In genomic region chr3:69045750-69046149, GRCm38 (mm10) we compare ENCODE assay signal across 7 mouse cellular contexts. TPM values are rescaled to one million over a fixed set of nuclear protein-coding genes. Genes with fewer than 3 reads are reported as not detected.
DNase-seq lines count a peak whose midpoint lies in the region; ATAC-seq and TF ChIP-seq lines count a peak whose summit lies in the region.

No protein-coding gene starts in this region.

- peak overlapping the region; percentile 97; the same call in 1 of the 2 replicates for H3K9ac ChIP-seq in ES-E14 (ENCODE audit: insufficient read depth, low read depth, low read length, poor library complexity, severe bottlenecking)
- H3K9ac ChIP-seq in forebrain, embryonic 16.5 days (replicated peaks; ENCODE audit: low read depth, low read length): no peak overlapping the region; the same call in 1 of the 2 replicates
- peak overlapping the region; percentile 98 for H3K9ac ChIP-seq in liver, embryonic 13.5 days

- ATAC-seq in forebrain, embryonic 16.5 days: no peak
- ATAC-seq in liver, embryonic 13.5 days (ENCODE audit: low read depth): no peak
- ATAC-seq in granulocyte monocyte progenitor cell, adult 5-6 weeks (replicated peaks; ENCODE audit: poor library complexity, severe bottlenecking): no peak

- no peak overlapping the region for H3K27ac ChIP-seq in ES-E14 (ENCODE audit: insufficient read depth, low read depth, low read length, poor library complexity, severe bottlenecking)
- H3K27ac ChIP-seq in forebrain, embryonic 16.5 days (ENCODE audit: low read length): no peak overlapping the region
- peak overlapping the region; percentile 97 for H3K27ac ChIP-seq in liver, embryonic 13.5 days

- in situ Hi-C loops in ES-E14 (cut with MboI; ENCODE audit: low sequenced_read_pairs in 2 of 2, unreplicated experiment in 2 of 2): loop anchor here in 1 of 2 experiments (25.0 kb wide), 1 partner anchor 692 kb away; no protein-coding TSS in a partner anchor

- peaks cover 10% of the 10 kb centered on the region for H3K36me3 ChIP-seq in ES-E14 (ENCODE audit: control insufficient read depth, insufficient read depth, low read length, poor library complexity, severe bottlenecking)
- H3K36me3 ChIP-seq in forebrain, embryonic 16.5 days (ENCODE audit: control insufficient read depth, insufficient read depth): no peaks in the 10 kb centered on the region
- H3K36me3 ChIP-seq in liver, embryonic 13.5 days: peaks cover 19% of the 10 kb centered on the region

- H3K4me1 ChIP-seq in ES-E14 (ENCODE audit: control insufficient read depth in 2 of 2, insufficient read depth in 2 of 2, low read length in 2 of 2, poor library complexity in 1 of 2): peaks cover 4 to 7% of the 10 kb centered on the region in 2 experiments; a peak in 2 of 4 replicates
- peaks cover 16% of the 10 kb centered on the region for H3K4me1 ChIP-seq in forebrain, embryonic 16.5 days (replicated peaks; ENCODE audit: control insufficient read depth, insufficient read depth, low read length)
- H3K4me1 ChIP-seq in liver, embryonic 13.5 days (replicated peaks): peaks cover 44% of the 10 kb centered on the region

- H3K4me2 ChIP-seq in forebrain, embryonic 16.5 days (ENCODE audit: low read length): peak overlapping the region; percentile 95
- H3K4me2 ChIP-seq in liver, embryonic 13.5 days: peak overlapping the region; percentile 77

- H3K27me3 ChIP-seq in forebrain, embryonic 16.5 days (replicated peaks; ENCODE audit: control insufficient read depth, insufficient read depth, low read length): no peaks in the 10 kb centered on the region
- H3K27me3 ChIP-seq in liver, embryonic 13.5 days: no peaks in the 10 kb centered on the region

- DNase-seq in 3T3-L1 (ENCODE audit: low read depth, low spot score) (peak; percentile 57), ES-E14 (ENCODE audit: low read depth, low spot score) (no peak)
- DNase-seq in liver, embryonic 13.5 days: peak; percentile 18
- DNase-seq in adrenal gland, adult 2 months: no peak
- DNase-seq in cerebellum, postnatal 25 days: no peak

- WGBS in forebrain, embryonic 16.5 days: 23% methylated on average over 13 of the region's 13 CpGs
- WGBS in liver, embryonic 13.5 days (ENCODE audit: insufficient replicate concordance): 24% methylated on average over 13 of the region's 13 CpGs

- no peaks in the 10 kb centered on the region for H3K9me3 ChIP-seq in ES-E14 (ENCODE audit: control insufficient read depth, insufficient read depth, low read depth, low read length)
- no peaks in the 10 kb centered on the region for H3K9me3 ChIP-seq in forebrain, embryonic 16.5 days (ENCODE audit: control insufficient read depth, low read length)
- H3K9me3 ChIP-seq in liver, embryonic 13.5 days (replicated peaks): no peaks in the 10 kb centered on the region

- H3K4me3 ChIP-seq in ES-E14 (ENCODE audit: insufficient read depth in 1 of 2, low read depth in 1 of 2, low read length in 2 of 2, poor library complexity in 1 of 2, severe bottlenecking in 1 of 2): peak overlapping the region; percentile 76 to 82
- peak overlapping the region; percentile 96 for H3K4me3 ChIP-seq in forebrain, embryonic 16.5 days (replicated peaks; ENCODE audit: low read length)
- H3K4me3 ChIP-seq in liver, embryonic 13.5 days (replicated peaks): peak overlapping the region; percentile 93

TF ChIP-seq in ES-E14, 5 proteins besides CTCF, POLR2A, EP300 and RAD21:
- no peak for TF ChIP-seq ZNF384 (IDR thresholded peaks at IDR 0.05; ENCODE audit: low read depth, low read length)
- no peak for TF ChIP-seq ZC3H11A (IDR thresholded peaks at IDR 0.05; ENCODE audit: borderline replicate concordance, low read depth, low read length)
- no peak for TF ChIP-seq HCFC1 (IDR thresholded peaks at IDR 0.05; ENCODE audit: borderline replicate concordance, insufficient read depth, low read length)
- TF ChIP-seq MAFK (IDR thresholded peaks at IDR 0.05; ENCODE audit: insufficient read depth, low read depth, low read length): no peak
- no peak for TF ChIP-seq CHD2 (IDR thresholded peaks at IDR 0.05; ENCODE audit: low read depth, low read length)

RNA-seq across cellular contexts. Expression of gene Trim59, which starts 1.2 kb away (rescaled TPM):
- 52.1 and 59.7 TPM in 2 replicates for total RNA-seq in ES-E14 (2012; rRNA removed)
- polyA plus RNA-seq in forebrain, embryonic 16.5 days (2015; fragmentation: Nextera tagmentation; extraction: Ambion mirVana): 72.8 and 89.6 TPM in 2 replicates
- polyA plus RNA-seq in liver, embryonic 13.5 days (2015; fragmentation: Nextera tagmentation; extraction: Ambion mirVana): 135 and 164 TPM in 2 replicates
- total RNA-seq in adrenal gland, adult 2 months (2021): 1 to 10 TPM; 5.4 to 6.7 TPM
- polyA plus RNA-seq in adrenal gland, adult 2 months (2012; rRNA removed): 0.78 and 0.97 TPM in 2 replicates
- 28.7 and 33.7 TPM in 2 replicates for total RNA-seq in granulocyte monocyte progenitor cell, adult 5-6 weeks (2014; fragmentation: Nextera tagmentation)
- total RNA-seq in granulocyte monocyte progenitor cell, adult 5-6 weeks (2017): 20.2 and 23.8 TPM in 2 replicates

RNA-seq across cellular contexts. Expression of gene Smc4, which starts 41.2 kb away (rescaled TPM):
- 63.7 and 91.4 TPM in 2 replicates for total RNA-seq in ES-E14 (2012; rRNA removed)
- polyA plus RNA-seq in forebrain, embryonic 16.5 days (2015; fragmentation: Nextera tagmentation; extraction: Ambion mirVana): 73.0 and 85.9 TPM in 2 replicates
- 166 and 219 TPM in 2 replicates for polyA plus RNA-seq in liver, embryonic 13.5 days (2015; fragmentation: Nextera tagmentation; extraction: Ambion mirVana)
- total RNA-seq in adrenal gland, adult 2 months (2021): 10 to 100 TPM; 26.1 to 26.9 TPM
- 5.7 and 6.2 TPM in 2 replicates for polyA plus RNA-seq in adrenal gland, adult 2 months (2012; rRNA removed)
- 115 and 179 TPM in 2 replicates for total RNA-seq in granulocyte monocyte progenitor cell, adult 5-6 weeks (2014; fragmentation: Nextera tagmentation)
- 624 and 700 TPM in 2 replicates for total RNA-seq in granulocyte monocyte progenitor cell, adult 5-6 weeks (2017)

RNA-seq across cellular contexts. Expression of gene Ift80, which starts 41.4 kb away (rescaled TPM):
- total RNA-seq in ES-E14 (2012; rRNA removed): 9.9 and 16.5 TPM in 2 replicates
- 9.6 and 13.2 TPM in 2 replicates for polyA plus RNA-seq in forebrain, embryonic 16.5 days (2015; fragmentation: Nextera tagmentation; extraction: Ambion mirVana)
- polyA plus RNA-seq in liver, embryonic 13.5 days (2015; fragmentation: Nextera tagmentation; extraction: Ambion mirVana): 5.9 and 7.1 TPM in 2 replicates
- total RNA-seq in adrenal gland, adult 2 months (2021): 10 to 100 TPM; 21.1 to 31.4 TPM
- 0.64 and 0.88 TPM in 2 replicates for polyA plus RNA-seq in adrenal gland, adult 2 months (2012; rRNA removed)
- 11.9 and 16.4 TPM in 2 replicates for total RNA-seq in granulocyte monocyte progenitor cell, adult 5-6 weeks (2014; fragmentation: Nextera tagmentation)
- total RNA-seq in granulocyte monocyte progenitor cell, adult 5-6 weeks (2017): 20.2 and 27.6 TPM in 2 replicates

Comparison
In these comparisons a context has a peak if more than half of its experiments do, and no peak if none do; other contexts are left out.
1. DNase-seq: peak in 3T3-L1 (single experiment) and liver, embryonic 13.5 days (single experiment); none in ES-E14 (single experiment), adrenal gland, adult 2 months (single experiment) and cerebellum, postnatal 25 days (0 of 2).
2. Peak in every context shown above with its lines, with median percentiles within 50 percentile points of each other: H3K4me3 ChIP-seq.